Mouse (Mus musculus) brain, embryonic 14.5 days (tissue): Measurements from ENCODE around the gene Soga3. TPM values are rescaled to one million over a fixed set of nuclear protein-coding genes. Genes with fewer than 3 reads are reported as not detected.

Experiments
- DNase-seq: peaks from one replicate; pipeline ENCODE4 v3.0.0-alpha.2; 2011; ENCODE audit warnings: low read depth
- CTCF ChIP-seq: fragments of 200-500 bp; IDR thresholded peaks from 2 replicates; pipeline ENCODE4 v1.5.1; 2012; ENCODE audit warnings: inconsistent platforms, mild to moderate bottlenecking, moderate library complexity, borderline replicate concordance; ENCODE audit not compliant: insufficient read depth, insufficient read length; ENCODE audit errors: extremely low read depth
- POLR2A ChIP-seq: fragments of 200-500 bp; IDR thresholded peaks from 2 replicates; pipeline ENCODE4 v1.6.1; 2012; ENCODE audit warnings: mild to moderate bottlenecking, inconsistent platforms, borderline replicate concordance; ENCODE audit not compliant: poor library complexity, insufficient read depth, insufficient read length, severe bottlenecking; ENCODE audit errors: extremely low read depth
- polyA plus RNA-seq: library from polyadenylated mRNA; depleted of rRNA; stranded (reverse); fragments of >200 nt; gene quantifications from 2 replicates; pipeline ENCODE4 v1.2.3, GENCODE M21; 2012

The Soga3 gene
- polyA plus RNA-seq, 1 experiment = 102 TPM

DNA sequence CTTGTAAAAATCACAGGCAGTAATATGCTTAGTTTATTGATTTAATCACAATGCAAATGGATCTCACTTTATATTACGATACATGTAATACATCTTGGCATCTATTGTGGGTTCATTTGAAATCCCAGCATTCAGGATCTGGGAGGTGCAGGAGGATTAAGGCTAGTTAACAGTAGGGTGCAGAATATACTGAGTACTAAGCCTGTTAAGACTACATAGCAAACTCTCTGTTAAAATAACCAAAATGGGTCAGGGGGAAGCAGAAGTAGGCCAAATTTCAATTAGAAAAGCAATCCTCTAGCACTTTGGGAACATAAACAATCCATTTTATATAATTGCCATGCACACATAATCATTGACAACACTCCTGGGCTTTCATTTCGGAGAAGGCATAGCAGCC, 30.1 kb downstream of the Soga3 start:
- no peak for TF ChIP-seq POLR2A
- TF ChIP-seq CTCF = no peak
- DNase-seq = no peak

DNA sequence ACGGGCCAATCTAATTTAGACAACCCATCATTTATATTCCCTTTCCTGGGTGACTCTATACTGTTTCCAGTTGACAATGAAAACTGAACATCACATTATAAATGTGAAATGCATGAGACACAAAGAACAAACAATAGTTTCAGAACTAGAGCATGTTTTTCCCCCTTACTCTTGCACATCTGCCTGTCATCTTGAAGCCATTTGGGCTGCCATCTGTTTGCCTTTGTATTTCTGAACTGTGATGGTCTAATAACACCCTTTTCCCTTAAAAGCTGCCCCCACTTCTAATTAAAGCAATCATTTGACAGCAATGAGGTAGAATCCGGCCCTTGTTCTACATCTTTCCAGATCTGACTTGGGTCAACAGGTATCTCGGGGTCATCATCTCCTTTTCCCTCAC, 32.0 kb downstream of the Soga3 start:
- peak; percentile 56 for DNase-seq
- no peak for TF ChIP-seq CTCF
- no peak for TF ChIP-seq POLR2A

DNA sequence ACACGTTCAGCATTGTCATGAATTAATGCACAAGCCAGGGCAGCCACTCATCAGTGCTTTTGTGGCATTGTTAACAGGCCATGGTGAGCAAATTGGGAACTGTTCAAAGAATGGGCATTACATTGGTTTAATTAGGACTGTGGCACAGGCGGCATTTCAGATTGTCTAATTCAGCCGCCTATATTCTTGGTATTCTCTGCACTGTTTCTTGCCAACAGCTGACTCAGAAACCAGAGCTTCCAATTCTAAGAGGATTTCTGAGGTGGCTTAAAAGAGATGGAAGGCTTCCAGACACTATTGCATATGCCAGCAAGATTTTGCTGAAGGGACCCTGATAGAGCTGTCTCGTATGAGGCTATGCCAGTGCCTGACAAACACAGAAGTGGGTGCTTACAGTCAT, 33.2 kb downstream of the Soga3 start:
- DNase-seq = peak; percentile 88
- TF ChIP-seq CTCF = no peak
- no peak for TF ChIP-seq POLR2A

DNA sequence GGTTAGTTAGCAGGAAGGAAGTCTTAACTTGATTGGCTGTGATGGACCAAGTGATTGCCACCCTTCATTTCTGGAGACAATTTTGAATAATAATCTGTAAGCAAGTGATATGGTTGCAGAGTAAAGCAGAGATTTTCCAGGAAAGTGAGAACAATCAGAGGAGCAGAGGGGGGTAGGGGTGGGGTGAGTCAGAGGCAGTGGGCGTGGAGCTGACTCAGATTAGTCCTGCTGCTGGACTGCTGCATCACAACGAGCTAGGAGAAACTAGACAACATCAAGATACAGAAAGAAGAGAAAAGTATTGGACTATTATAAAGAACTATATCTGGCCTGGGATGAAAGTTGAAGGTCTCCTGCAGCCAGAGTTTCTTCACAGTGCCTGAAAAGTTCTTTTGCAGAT, 34.4 kb downstream of the Soga3 start:
- no peak for DNase-seq
- no peak for TF ChIP-seq CTCF

DNA sequence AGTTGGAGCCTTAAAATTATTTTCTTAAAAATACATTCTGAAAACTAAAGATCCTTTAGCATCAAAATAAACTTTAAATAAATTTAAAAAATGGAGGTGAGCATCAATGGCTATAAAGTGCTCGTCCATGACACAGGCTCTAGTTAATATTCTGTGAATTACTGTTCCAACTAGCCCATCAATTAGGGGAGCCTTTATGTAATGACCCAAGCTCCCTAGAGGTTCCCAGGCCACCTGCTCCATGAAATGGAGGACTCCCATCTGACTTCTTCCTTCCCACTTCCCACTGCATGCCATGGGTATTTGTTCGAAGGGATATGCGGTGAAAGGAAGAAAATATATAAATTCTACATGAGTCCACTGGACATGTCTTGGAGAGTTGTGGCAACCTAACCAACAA, 36.6 kb downstream of the Soga3 start:
- TF ChIP-seq POLR2A (no peak), CTCF (no peak)
- no peak for DNase-seq

DNA sequence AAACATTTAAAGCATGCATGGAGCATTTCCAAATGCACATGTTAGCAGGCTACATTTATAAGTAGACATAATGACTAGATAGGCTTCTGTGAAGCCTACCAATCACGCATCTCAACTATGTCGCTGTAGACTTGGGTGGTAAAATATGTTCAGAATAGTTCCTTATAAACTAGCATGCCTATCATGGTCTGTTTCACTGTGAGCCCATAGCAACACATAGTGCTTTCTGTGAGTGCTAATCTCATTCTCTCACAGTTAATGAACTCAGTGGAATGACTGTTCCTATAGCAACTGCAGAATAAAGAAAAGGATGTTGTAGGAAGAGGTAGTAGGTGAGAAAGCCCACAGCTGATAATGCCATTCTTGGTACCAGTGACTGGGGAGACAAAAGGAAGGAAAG, 37.4 kb downstream of the Soga3 start:
- DNase-seq = peak; percentile 20
- TF ChIP-seq POLR2A = no peak
- TF ChIP-seq CTCF = no peak

DNA sequence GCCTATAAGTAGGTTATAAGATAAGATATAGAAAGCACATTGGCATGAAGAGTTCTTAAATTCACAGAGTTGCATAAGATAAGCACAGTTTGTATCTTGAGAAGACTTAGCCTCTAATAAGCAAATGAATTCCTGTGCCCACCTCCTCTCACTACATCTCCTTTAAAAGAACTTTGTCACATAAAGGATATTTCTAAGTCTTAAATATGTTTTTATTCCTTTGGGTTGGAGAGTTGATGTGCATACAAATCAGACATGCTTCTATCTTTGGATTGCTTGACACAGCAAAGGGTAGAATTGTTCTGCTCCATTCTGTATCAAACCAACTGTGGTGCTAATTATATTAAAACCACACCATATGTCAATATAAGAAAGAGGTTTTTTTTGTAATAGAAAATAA, 50.1 kb downstream of the Soga3 start:
- no peak for DNase-seq
- TF ChIP-seq CTCF (no peak), POLR2A (no peak)

DNA sequence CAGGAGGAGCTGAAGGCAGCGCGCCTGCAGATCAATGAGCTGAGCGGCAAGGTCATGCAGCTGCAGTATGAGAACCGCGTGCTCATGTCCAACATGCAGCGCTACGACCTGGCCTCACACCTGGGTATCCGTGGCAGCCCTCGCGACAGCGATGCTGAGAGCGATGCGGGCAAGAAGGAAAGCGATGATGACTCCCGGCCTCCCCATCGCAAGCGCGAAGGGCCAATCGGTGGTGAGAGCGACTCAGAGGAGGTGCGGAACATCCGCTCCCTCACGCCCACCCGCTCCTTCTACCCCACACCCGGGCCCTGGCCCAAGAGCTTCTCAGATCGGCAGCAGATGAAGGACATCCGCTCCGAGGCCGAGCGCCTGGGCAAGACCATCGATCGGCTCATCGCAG, 53.2 kb downstream of the Soga3 start:
- no peak for TF ChIP-seq POLR2A
- TF ChIP-seq CTCF = no peak
- DNase-seq = no peak

DNA sequence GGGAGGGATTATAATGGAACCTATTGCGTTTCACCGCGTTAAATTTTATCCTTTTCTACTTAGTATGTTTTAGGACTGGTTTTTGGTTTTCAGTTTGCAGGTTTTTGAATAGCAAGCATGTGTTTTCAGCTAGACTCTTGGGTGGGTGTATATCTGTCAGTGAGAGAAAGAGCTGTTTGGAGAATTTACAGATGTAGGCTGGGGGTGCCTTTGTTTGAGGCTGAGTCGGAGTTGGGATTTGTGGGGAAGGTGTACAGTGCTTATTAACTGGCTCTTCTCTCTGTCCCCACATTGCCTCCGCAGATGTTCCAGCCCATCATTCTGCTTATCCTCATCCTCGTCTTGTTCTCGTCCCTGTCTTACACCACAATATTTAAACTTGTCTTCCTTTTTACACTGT, 55.0 kb downstream of the Soga3 start, which contains the start of gene Gm49353:
TSS of gene Gm49353 (plus strand) at position 313 of the 400 bp plus-strand sequence.
- DNase-seq = no peak
- TF ChIP-seq CTCF (no peak), POLR2A (no peak)

DNA sequence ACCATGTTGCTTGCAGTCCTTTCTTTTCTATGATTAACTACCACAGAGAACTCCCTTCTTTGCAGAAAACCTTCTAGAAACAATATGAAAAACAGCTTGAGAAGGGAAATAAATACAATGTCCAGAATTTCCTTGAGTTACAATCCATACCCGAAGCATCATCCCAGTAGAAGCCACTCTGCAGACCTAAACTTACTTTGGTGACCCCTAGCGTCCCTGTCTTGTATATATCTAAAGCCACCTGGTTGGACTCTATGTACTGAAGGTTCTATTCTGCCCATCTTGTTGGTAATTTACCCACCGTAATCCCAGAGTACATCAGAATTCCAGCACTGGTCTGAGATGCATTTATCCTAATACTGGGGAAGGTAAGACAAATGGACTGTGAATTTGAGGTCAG, 56.2 kb downstream of the Soga3 start:
- TF ChIP-seq CTCF (peak; percentile 5; the same call in 1 of the 2 replicates), POLR2A (no peak)
- DNase-seq = no peak

DNA sequence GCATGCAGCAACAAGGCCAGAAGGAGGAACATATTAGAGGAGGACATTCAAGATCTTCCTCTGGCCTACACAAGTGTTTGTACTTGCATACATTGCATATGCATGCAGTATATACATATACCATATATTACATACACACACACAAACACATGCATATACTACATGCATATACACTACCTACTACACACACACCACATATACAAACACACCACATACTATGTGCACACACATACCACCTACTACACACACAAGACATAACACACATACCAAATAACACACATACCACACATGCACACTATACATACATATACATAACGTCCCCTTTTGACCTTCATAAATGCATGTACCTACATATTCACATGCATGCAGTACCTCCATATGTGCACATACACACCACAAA, 57.0 kb downstream of the Soga3 start:
- TF ChIP-seq POLR2A (no peak), CTCF (no peak)
- DNase-seq = no peak

DNA sequence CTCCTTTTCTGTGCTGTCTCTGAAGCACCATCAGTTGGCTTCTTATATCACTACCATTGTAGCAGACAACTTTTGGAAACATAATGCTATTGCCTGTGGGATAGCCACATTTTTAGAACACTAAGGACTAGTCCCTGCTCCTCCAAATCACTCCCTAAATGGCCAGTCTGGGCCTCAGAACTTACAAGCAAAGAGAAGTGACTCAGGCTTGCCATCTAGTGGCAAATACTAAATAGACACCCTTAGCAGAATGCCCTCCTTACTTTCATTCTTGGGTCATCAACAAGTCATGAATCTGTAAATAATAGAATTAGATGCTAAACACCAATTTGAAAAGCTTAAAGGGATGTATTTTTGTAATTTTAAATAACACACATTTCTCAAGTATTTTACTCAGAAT, 63.1 kb downstream of the Soga3 start:
- TF ChIP-seq POLR2A = no peak
- peak; percentile 66; the same call in 1 of the 2 replicates for TF ChIP-seq CTCF
- DNase-seq = peak; percentile 79

DNA sequence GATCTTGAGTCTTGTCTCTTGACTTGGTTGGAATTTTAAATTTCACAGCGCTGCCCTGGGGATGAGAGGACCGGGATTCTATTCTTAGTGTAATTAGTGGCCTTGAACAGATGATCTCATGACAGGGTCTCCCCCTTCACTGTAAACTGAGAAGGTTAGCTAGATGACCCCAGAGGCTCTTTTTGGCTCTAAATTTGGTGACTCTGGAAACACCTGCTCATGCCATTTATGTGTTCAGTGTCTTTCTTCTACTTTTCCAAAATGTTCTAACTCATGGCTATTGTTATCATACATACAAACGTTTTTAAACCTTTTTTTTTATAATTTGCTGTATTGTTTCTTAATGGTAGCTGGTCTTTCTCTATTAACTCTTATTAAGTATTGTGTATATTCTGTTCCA, 65.1 kb downstream of the Soga3 start:
- no peak for DNase-seq
- no peak for TF ChIP-seq CTCF
- TF ChIP-seq POLR2A = no peak

DNA sequence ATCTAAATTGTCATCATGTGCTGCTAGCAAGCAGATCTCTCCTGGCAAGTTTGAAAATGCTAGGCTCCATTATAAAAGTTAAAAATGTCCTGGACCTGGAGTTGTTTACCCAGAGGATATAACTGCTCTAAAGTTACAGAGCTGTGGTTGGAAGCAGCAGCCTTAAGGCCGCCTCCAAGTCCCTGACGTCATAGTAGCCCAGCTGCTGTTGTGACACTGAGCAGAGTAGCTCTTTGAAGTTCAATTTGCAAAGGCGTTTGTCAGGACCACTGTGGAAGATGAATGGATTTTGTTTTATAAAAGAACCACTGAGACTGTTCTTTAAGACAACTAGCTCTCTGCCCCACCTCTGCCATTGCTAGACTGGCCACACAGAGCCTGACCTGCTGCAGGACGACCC, 67.8 kb downstream of the Soga3 start, which contains the start of gene 9330159F19Rik:
TSS of gene 9330159F19Rik (plus strand) at position 154 of the 400 bp plus-strand sequence.
- TF ChIP-seq POLR2A = no peak
- no peak for TF ChIP-seq CTCF
- DNase-seq = peak; percentile 86
